Mouse (Mus musculus) limb, embryonic 13.5 days (tissue): Measurements from ENCODE around the gene Ccdc6. TPM values are rescaled to one million over a fixed set of nuclear protein-coding genes. Genes with fewer than 3 reads are reported as not detected.

Experiments used
- ATAC-seq: fragments of 200-750 bp; cut with Nextera tagmentation; 2 replicates; pipeline ENCODE4 v1.8.0; 2017; ENCODE audit warnings: low read depth, moderate number of reproducible peaks, moderate TSS enrichment; ENCODE audit not compliant: low FRiP score
- H3K27ac ChIP-seq: fragments of 300-500 bp; sonication (generic); 2 replicates; pipeline ENCODE4 v1.5.1; 2015; ENCODE audit warnings: inconsistent platforms, mild to moderate bottlenecking, moderate library complexity
- H3K27me3 ChIP-seq: fragments of 300-500 bp; sonication (generic); 2 replicates; pipeline ENCODE4 v1.6.1; 2015; ENCODE audit warnings: mild to moderate bottlenecking, inconsistent platforms
- H3K36me3 ChIP-seq: fragments of 300-500 bp; sonication (generic); 2 replicates; pipeline ENCODE4 v1.6.1; 2015; ENCODE audit warnings: inconsistent platforms, mild to moderate bottlenecking, moderate library complexity
- H3K4me1 ChIP-seq: fragments of 300-500 bp; sonication (generic); 2 replicates; pipeline ENCODE4 v1.6.1; 2015; ENCODE audit warnings: inconsistent platforms
- H3K4me2 ChIP-seq: fragments of 300-500 bp; sonication (generic); replicated peaks from 2 replicates; pipeline ENCODE4 v1.6.1; 2015; ENCODE audit warnings: inconsistent platforms, mild to moderate bottlenecking, moderate library complexity
- H3K4me3 ChIP-seq: fragments of 300-500 bp; sonication (generic); 2 replicates; pipeline ENCODE4 v1.5.1; 2015; ENCODE audit warnings: moderate library complexity, mild to moderate bottlenecking, inconsistent platforms
- H3K9ac ChIP-seq: fragments of 300-500 bp; sonication (generic); 2 replicates; pipeline ENCODE4 v1.6.1; 2015; ENCODE audit warnings: mild to moderate bottlenecking, inconsistent platforms
- H3K9me3 ChIP-seq: fragments of 300-500 bp; sonication (generic); 2 replicates; pipeline ENCODE4 v1.6.1; 2016; ENCODE audit warnings: inconsistent platforms
- WGBS: fragments of 180-500 bp; shearing (Covaris S2); methylation state at CpG from one replicate; pipeline ENCODE4 v1.1.7; 2015; 5-methylcytosine and 5-hydroxymethylcytosine counted together
- polyA plus RNA-seq: library from polyadenylated mRNA; unstranded; fragments of >200 nt; fragmentation: Nextera tagmentation; extraction: Ambion mirVana; gene quantifications from 2 replicates; pipeline ENCODE4 v1.2.1, GENCODE M21; 2015

The Ccdc6 gene
- 18.9 and 19.6 TPM in 2 replicates for polyA plus RNA-seq

DNA sequence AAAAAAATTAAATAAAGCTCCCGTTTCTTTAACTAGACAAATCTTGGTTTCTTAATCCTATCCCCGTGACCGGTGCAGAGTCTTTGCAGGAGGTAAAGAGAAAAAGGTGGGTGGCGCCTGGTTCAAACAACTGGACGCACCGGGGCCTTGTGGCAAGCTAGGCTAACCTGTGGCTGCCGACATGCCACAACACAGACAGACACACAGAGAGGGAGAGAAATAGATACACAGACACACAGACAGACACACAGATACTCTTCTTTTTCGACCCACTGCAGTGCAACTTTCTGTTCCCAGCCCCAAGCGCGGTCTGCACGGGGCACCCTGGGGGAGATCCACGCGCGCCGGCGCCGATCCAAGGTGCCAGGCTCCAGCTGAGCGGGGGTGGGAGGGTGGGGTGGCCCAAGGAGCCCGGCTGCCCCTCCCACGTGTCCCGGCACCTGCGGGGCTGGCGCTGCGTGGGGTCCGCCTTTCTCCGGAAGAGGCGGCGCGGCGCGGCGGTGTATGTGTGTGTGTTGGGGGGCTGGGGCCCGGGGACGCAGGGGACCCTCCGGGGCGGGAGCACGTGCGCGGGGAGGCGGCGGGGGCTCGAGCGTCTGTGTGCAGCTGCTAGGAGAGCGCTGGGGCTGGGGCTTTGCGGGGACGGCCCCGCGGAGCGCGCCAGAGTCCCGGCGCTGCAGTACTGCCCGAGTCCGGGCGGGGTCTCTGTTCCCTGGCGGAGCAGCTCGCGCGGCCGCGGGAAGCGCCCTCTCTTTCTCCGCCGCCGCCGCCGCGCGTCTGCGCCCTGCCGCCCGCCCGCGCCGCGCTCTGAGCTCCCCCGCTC, at the start of gene Ccdc6:
Ccdc6 (plus strand) TSS at position 756 of the 823 bp plus-strand sequence.
- Histone ChIP-seq H3K4me3 (peak within 1 kb of the TSS; percentile 93), H3K4me2 (peak within 1 kb of the TSS; percentile 85), H3K9me3 (peaks cover 3% of the 10 kb centered on the region; the same call in 1 of the 2 replicates), H3K4me1 (peaks cover 47% of the 10 kb centered on the region), H3K36me3 (peaks cover 11% of the 10 kb centered on the region), H3K9ac (peak within 1 kb of the TSS; percentile 94), H3K27me3 (no peaks in the 10 kb centered on the region), H3K27ac (peak within 1 kb of the TSS; percentile 93)
- peak; percentile 83 for ATAC-seq
- WGBS: under 1% methylated on average over 54 of the region's 77 CpGs

DNA sequence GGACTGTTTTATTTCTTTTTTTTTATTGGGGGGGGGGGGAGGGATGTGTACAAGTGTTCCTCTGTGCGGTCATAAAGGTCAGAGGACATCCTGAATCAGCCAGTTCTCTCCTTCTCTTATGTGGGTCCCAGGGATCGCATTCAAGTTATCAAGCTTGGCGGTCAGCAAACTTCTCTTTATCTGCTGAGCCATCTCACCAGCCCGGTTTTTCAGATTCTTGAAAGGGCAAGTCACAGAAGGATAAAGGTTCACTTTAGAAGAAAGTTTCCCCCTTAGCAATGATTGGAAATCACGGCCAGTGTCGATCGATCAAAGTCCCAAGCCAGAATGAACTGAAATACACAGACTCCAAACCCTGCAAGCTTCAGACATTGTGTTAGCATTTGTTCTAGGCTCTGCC, 47.1 kb upstream of the Ccdc6 start:
- no peaks in the 10 kb centered on the region for H3K27me3 ChIP-seq
- no peaks in the 10 kb centered on the region for H3K36me3 ChIP-seq
- no peaks in the 10 kb centered on the region for H3K4me1 ChIP-seq
- no peak overlapping the region for H3K9ac ChIP-seq
- H3K4me3 ChIP-seq: no peak overlapping the region
- no peak for ATAC-seq
- H3K4me2 ChIP-seq: no peak overlapping the region
- 88% methylated on average over 7 of the region's 7 CpGs for WGBS
- H3K27ac ChIP-seq: no peak overlapping the region
- 0 out of 2 replicates have a peak, but pooled peaks cover 8% of the 10 kb centered on the region for H3K9me3 ChIP-seq

DNA sequence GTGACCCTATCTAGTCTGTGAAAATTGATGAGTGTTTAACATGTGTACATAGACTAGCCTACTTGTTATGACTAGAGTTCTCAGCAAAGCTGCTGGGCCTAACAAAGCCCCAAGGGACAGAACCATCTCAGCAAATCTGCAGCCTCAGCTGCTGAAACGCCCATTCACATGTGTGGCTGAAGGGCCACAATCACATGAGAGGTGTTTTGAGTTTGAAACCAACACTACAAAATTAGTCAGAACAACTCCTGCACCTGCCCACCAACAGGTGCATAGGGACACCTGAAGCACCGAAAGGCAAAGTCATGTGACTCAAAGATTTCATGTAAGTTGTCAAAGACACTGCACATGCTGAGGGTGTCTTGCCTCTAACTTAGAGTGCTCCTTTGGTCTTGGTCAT, 41.6 kb upstream of the Ccdc6 start:
- 95% methylated on average over 2 of the region's 2 CpGs for WGBS

DNA sequence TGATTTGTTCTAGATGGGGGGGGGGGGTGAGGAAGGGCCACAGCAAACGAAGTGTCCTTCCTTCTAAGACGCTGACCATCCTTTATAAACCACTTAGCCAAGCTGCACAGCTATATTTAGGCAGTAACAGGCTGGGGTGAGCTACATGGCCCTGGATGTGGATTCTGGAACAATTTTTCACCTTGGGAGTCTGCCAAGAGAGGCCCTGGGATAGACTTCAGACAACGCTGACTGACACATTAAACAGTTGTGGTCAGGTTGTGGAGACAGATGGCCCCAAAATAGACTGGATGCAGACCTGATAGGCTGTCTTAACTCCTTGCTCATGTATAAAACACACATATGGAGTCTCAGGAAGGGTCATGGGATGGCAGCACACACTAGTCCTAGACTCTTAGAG, 39.9 kb upstream of the Ccdc6 start:
- 0 out of 2 replicates have a peak, but pooled peaks cover 4% of the 10 kb centered on the region for H3K4me1 ChIP-seq
- H3K9ac ChIP-seq: no peak overlapping the region
- 0 out of 2 replicates have a peak, but pooled peaks have one; percentile 36 for ATAC-seq
- no peak overlapping the region for H3K4me2 ChIP-seq
- 0 out of 2 replicates have a peak, but pooled peaks cover 8% of the 10 kb centered on the region for H3K9me3 ChIP-seq
- no peaks in the 10 kb centered on the region for H3K36me3 ChIP-seq
- 75% methylated on average over 3 of the region's 3 CpGs for WGBS
- H3K27me3 ChIP-seq: no peaks in the 10 kb centered on the region
- H3K4me3 ChIP-seq: no peak overlapping the region
- H3K27ac ChIP-seq: no peak overlapping the region

More for the DNA sequence above, 41.6 kb upstream of the Ccdc6 start:
- H3K9me3 ChIP-seq: 0 out of 2 replicates have a peak, but pooled peaks cover 8% of the 10 kb centered on the region
- H3K9ac ChIP-seq: no peak overlapping the region
- no peak overlapping the region for H3K4me3 ChIP-seq
- ATAC-seq: no peak
- H3K27ac ChIP-seq: no peak overlapping the region
- no peaks in the 10 kb centered on the region for H3K36me3 ChIP-seq
- no peaks in the 10 kb centered on the region for H3K27me3 ChIP-seq
- no peak overlapping the region for H3K4me2 ChIP-seq
- H3K4me1 ChIP-seq: 0 out of 2 replicates have a peak, but pooled peaks cover 3% of the 10 kb centered on the region

DNA sequence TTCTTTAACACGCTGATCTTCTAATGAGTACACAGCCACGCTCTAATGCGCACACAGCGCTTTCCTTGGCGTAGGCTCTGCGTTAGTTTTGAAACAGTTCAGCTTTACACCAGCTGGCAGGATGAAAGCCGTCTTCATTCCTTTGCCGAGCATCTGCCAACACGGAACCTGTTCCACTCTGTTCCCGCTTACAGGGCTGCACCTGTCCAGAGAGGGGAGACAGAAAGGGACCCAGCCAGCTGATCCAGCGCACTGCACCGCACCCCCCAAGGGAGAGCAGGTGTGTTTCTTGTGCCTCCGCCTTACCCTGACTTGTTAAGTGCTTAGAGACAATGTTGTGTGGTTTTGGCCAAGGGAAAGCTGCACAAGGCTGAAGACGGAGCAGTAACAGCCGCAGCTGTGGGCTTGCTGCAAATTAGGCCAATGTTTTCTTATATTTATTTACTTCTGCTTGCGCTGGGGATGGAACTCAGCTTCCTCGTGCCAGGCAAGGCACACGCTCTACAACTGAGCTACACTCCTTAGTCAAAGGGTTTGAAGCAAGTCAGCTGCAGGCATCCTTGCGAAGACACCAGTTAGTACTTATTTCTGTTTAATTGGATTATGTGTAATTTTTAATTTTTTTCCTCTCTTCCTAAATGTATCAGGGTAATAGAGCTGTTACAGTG, 36.8 kb upstream of the Ccdc6 start:
- WGBS: 68% methylated on average over 19 of the region's 19 CpGs
- H3K4me2 ChIP-seq: no peak overlapping the region
- 0 out of 2 replicates have a peak, but pooled peaks cover 4% of the 10 kb centered on the region for H3K4me1 ChIP-seq
- H3K27ac ChIP-seq: no peak overlapping the region
- peak; percentile 72 for ATAC-seq
- H3K9ac ChIP-seq: no peak overlapping the region
- H3K9me3 ChIP-seq: no peaks in the 10 kb centered on the region
- no peaks in the 10 kb centered on the region for H3K27me3 ChIP-seq
- no peaks in the 10 kb centered on the region for H3K36me3 ChIP-seq
- no peak overlapping the region for H3K4me3 ChIP-seq

DNA sequence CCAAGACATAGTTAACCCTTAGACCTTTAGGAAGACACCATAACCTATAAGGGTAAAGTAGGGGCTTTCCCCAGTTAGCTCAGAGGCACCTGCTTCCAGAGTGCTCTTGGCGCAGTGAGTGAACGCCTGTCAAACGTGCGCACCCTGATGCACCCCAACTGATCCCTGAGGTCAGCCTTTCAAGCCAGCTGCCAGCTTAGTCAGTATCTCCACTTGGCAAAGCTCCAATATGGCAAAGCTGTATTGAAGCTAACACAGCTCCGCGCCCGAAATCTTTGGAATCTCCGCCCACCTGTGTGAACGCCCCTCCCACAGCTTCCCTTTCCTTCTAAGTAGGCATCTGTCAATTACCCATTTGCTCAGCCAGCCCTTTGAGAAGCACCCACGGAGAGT, 36.2 kb upstream of the Ccdc6 start:
- Histone ChIP-seq H3K9ac (no peak overlapping the region), H3K27ac (no peak overlapping the region), H3K4me3 (no peak overlapping the region), H3K36me3 (no peaks in the 10 kb centered on the region), H3K4me1 (0 out of 2 replicates have a peak, but pooled peaks cover 4% of the 10 kb centered on the region), H3K4me2 (no peak overlapping the region), H3K9me3 (no peaks in the 10 kb centered on the region), H3K27me3 (no peaks in the 10 kb centered on the region)
- peak; percentile 40; the same call in 1 of the 2 replicates for ATAC-seq
- 42% methylated on average over 10 of the region's 10 CpGs for WGBS

DNA sequence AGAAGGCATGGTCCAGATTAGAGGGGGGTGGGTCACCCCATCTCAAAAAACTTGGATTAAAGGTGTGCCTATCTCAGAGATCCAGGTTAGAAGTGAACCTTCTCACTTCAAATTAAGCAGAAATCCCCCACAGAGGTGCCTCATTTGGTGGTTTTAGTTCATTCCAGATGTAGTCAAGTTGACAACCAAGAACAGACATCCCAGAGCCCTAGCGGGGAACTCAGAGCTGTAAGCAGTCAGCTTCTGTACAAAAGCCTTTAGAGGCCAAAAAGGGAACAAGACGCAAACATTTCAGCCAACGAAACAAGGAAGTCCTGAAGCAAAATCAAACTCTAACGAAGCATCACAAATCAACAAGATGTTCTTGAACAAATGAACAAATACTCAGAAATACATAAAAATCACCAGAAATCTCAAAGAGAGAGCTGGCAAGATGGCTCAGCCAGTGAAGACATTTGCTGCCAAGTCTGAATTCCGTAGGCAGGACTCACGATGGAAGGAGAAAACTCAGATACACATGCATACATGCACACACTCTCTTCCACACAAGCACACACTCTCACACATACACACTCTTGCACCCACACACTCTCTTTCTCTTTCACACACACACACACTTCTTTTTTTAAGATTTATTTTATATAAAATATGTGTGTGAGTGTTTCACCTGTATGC, 32.9 kb upstream of the Ccdc6 start:
- WGBS: 88% methylated on average over 6 of the region's 6 CpGs
- H3K4me1 ChIP-seq: peaks cover 4% of the 10 kb centered on the region; the same call in 1 of the 2 replicates
- H3K27ac ChIP-seq: no peak overlapping the region

DNA sequence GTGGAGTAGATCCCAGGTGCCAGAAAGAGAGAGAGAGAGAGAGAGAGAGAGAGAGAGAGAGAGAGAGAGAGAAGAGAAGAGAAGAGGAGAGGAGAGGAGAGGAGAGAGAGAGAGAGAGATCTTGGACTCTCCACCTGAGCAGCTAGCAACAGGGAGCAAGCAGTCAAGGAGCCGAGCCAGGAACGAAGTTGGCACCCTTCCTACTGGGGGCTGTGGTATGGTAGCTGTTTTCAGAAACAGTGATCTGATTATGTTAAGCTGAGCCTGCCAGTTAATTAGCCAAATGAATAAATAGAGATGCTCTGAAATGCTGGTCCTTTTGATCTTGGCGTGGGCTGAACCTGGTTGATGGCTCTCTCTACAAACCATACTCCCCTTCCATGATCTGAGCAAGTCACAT, 31.7 kb upstream of the Ccdc6 start:
- peaks cover 2% of the 10 kb centered on the region; the same call in 1 of the 2 replicates for H3K4me1 ChIP-seq
- no peaks in the 10 kb centered on the region for H3K9me3 ChIP-seq
- no peaks in the 10 kb centered on the region for H3K27me3 ChIP-seq
- H3K27ac ChIP-seq: no peak overlapping the region
- no peak overlapping the region for H3K9ac ChIP-seq
- no peak for ATAC-seq
- no peak overlapping the region for H3K4me3 ChIP-seq
- WGBS: 77% methylated on average over 3 of the region's 3 CpGs
- H3K4me2 ChIP-seq: no peak overlapping the region
- H3K36me3 ChIP-seq: no peaks in the 10 kb centered on the region

More for the DNA sequence above, 32.9 kb upstream of the Ccdc6 start:
- Histone ChIP-seq H3K4me3 (no peak overlapping the region), H3K27me3 (no peaks in the 10 kb centered on the region), H3K9ac (no peak overlapping the region), H3K4me2 (no peak overlapping the region), H3K36me3 (no peaks in the 10 kb centered on the region), H3K9me3 (no peaks in the 10 kb centered on the region)
- no peak for ATAC-seq

DNA sequence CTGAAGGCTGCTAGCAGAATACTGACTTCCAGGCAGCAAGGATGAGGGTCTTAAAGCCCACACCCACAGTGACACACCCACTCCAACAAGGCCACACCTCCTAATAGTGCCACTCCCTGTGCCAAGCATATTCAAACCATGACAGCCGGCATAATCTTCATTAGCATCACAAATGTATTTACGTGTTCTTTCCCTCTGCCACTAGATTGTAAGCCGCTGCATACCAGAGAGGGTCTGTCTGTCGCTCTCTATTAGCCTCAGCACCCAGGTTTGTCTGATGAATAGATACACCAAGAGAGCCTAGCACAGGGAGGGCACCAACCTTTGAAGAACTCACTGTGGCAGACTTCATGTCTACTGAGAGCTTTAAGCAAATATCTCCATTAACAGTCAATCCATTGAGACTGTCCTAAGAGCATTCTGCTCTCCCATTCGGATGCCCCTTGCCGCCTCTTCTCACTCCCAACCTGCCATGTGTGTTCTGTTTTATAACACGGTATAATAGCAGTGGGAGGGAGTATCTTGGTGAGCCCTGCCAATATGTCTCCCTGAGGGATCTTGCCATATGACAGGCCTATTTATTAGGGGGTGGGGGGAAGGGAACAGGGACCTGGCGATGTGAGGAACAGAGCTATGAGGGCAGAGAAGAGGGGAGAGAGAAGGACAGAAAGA, 30.3 kb upstream of the Ccdc6 start:
- ATAC-seq: no peak
- Histone ChIP-seq H3K4me2 (no peak overlapping the region), H3K4me1 (no peaks in the 10 kb centered on the region; the same call in 1 of the 2 replicates), H3K9me3 (no peaks in the 10 kb centered on the region), H3K9ac (no peak overlapping the region), H3K4me3 (no peak overlapping the region), H3K27me3 (no peaks in the 10 kb centered on the region), H3K36me3 (no peaks in the 10 kb centered on the region), H3K27ac (no peak overlapping the region)
- 61% methylated on average over 8 of the region's 8 CpGs for WGBS

DNA sequence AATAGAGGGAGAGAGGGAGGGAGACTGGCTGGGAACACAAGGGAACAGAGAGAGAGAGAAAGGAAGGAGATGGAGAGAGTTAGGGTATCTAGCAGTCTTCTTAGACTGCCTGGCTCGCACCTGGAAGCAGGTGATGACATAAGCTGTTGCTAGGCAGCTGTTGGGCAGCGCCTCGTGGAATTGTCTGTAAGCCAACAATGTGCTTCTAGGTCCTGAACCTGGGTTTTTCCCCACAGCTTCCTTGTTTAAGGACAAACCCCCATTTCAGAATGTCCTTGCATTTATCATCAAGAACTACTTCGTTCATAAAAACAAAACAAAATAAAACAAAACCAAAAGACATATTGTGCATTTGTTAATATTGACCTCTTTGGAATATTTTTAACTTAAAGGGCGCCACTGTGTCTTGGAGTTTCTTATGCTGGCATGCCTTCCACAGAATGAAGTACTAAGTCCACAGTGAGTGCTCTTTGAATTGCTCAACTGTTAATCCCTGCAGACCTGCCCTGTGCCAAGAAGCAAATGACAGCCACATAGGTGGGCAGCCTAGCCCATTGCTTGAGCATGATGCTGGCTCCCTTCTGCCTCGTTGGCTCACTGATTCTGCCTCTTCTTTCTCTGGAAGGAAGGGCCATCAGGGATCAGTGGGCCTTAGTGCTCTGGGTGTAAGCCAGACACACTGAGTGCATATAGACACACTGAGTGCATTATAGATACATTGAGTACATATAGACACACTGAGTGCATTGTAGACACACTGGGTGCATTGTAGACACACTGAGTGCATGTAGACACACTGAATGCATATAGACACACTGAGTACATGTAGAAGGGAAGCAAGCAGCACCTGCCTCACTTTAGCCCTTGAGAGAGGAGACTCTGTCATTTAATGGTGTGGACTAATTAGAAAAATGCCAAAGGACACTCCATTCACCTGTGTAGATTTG, 29.5 kb upstream of the Ccdc6 start:
- Histone ChIP-seq H3K4me2 (no peak overlapping the region), H3K27me3 (no peaks in the 10 kb centered on the region), H3K9me3 (no peaks in the 10 kb centered on the region), H3K36me3 (no peaks in the 10 kb centered on the region), H3K4me3 (no peak overlapping the region), H3K4me1 (no peaks in the 10 kb centered on the region; the same call in 1 of the 2 replicates), H3K9ac (no peak overlapping the region), H3K27ac (no peak overlapping the region)
- 61% methylated on average over 6 of the region's 6 CpGs for WGBS
- ATAC-seq: no peak
